Mouse (Mus musculus) kidney, postnatal 14 days (tissue): Measurements from ENCODE around the gene Pcgf3.
"Not testable (repeated sequence)": the region's sequence is repeated elsewhere in the genome, so short reads cannot be mapped to it uniquely, and the experiment has no call there.

Experiments
- DNase-seq: peaks from one replicate; pipeline ENCODE4 v3.0.0; 2022; ENCODE audit warnings: mixed read lengths

Pcgf3 gene

DNA sequence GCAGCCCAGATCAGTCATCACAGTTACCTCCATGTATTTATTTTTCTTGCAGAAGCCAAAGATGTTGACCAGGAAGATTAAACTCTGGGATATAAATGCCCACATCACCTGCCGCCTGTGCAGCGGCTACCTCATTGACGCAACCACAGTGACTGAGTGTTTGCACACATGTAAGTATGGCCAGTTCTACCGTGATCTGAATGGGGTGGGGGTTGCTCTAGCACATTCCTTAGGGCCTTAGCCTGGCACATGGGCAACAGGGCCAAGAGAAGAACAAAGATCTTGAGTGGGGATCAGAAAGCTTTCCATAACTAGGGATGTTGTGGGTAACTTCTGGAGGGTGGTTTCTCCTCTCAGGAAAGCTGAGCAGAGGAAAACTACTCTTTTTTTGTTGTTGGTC, 12.7 kb downstream of the Pcgf3 start:
- no peak for DNase-seq

DNA sequence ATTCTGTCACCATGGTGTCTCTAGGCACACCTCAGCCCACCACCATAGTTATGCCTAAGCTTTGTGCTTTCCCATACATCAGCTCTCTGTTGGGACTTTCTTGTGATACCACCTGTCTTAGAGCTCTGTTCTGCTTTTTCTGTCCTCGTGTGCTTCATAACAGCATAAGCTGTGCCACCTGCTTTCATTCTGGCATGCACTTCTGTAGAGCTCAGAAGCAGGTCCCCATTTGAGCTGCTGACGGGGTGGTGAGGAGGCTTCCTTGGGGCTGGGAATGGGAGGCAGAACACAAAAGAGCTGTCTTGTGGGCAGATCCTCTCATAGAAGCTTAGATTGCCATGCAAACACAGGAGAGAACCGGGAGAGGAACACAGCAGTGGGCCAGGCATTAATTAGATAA, 14.9 kb downstream of the Pcgf3 start:
- DNase-seq: no peak

DNA sequence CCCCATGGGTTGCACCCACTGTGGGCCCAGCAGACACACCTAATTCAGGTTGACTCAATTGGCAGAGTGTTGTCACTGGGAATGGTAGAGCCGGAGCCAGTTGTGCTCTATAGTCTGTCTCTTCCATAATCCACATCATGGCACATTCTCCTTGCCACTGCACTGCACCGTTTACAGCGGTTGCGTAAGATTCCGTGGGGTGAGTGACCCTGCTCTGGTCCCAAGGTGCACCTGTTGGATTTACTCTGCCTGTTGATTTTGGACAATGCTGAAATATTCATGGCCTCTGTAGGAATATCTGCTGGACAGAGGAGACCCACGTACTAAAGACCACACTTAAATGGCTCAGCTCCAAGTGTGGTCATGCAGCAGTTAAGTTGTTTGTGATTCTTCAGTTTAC, 22.0 kb downstream of the Pcgf3 start:
- no peak for DNase-seq

DNA sequence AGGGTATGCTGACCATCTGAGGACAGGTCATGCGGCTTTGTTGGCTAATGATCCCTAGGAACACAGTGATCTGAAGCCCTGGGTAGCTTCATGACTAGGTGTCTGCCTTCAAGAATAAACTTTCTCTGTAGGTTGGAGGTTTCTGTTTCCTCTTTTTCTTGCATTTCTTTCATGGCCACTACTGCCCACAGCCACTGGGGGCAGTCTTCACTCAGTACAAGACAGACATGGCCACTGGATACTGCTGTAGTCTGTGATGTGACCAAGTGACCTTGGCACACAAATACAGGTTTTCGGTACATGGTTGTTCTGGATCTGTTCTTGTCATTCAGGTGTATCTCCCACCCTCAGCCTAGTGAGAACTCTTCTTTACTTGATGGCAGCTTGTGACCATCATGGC, 24.2 kb downstream of the Pcgf3 start:
- DNase-seq: peak; percentile 20

DNA sequence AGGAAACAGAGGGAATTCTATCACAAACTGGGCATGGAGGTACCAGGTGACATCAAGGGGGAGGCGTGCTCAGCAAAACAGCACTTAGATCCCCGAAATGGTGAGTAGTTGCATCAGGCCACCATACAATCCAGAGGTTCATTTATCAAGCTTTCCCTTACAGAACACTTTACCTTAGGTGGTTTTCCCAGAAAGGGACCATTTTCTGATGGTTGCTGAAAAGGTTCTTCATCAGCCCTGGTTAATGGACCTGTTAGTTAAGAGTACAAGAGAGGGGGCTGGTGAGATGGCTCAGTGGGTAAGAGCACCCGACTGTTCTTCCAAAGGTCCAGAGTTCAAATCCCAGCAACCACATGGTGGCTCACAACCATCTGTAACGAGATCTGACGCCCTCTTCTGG, 25.1 kb downstream of the Pcgf3 start:
- DNase-seq: not testable (repeated sequence)

DNA sequence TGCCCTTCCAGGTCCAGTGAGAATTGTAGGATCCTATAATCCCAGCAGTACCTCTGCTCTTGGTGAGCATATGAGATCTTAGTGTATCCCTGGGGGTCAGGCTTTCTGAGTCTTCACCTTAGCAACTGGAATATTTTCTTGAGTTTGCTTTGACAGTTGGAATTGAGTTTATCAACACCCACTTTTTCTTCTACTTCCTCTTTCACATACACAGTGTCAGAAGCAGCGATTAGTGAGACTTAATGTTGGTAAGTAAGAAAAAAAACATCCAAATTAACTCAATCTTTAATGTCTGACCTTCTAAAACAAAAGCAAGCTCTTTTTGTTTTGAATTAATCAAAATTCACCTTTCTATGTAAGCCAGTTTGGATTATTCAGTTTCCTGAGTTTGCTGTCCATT, 40.5 kb downstream of the Pcgf3 start:
- no peak for DNase-seq

DNA sequence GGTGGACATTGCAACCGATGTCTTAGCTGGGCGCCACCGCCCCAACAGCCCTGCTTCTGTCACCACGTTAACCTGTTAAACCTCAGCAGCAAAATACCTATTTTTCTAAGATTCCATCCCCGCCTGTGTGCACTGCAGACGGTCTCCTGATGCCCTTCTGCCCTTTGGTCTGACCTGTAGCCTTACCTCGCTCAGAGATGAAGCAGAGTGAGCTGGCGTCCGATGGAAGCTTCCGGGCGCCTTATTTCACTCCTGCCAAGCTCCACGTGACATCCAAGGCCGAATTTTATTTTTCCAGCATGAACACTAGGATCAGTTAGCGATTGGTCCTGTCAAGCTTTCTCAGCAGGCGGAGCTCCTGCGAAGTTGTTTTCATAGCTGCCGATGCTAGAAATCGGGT, 41.3 kb downstream of the Pcgf3 start:
- DNase-seq: no peak

DNA sequence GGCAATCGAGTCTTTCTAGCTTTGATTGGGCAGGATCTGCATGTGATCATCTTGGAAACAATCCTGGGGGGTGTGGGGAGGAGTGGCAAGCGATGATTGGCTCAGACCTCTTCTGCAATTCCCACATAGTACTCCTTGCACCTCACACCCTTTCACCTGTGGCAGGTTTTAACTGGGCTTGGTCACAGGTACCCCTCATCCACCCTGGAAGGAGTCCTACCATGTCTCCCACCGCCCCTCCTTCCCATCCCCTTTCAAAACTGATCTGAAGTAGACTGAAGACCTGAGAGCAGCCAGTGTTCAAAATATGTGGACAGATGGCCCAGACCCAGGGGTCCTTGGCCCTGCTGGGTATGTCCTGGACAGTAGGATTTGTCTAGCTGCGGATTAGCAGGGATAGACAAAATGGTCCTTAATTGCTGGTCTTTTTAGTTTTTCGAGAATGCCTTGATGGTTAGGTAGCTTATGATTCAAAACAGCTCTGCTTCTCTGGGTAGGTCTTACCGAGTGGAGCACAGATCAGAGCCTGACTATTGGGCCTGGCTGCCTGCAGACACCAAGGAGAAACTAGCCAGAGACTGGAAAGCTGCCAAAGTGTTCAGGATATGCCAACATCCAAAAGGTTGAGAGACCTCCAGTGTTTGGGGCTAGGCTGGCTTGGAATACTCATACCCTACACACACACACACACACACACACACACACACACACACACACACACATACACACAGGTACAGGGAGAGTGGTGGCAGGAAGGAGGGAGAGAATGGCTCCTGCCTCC, 54.7 kb downstream of the Pcgf3 start:
- DNase-seq: no peak

DNA sequence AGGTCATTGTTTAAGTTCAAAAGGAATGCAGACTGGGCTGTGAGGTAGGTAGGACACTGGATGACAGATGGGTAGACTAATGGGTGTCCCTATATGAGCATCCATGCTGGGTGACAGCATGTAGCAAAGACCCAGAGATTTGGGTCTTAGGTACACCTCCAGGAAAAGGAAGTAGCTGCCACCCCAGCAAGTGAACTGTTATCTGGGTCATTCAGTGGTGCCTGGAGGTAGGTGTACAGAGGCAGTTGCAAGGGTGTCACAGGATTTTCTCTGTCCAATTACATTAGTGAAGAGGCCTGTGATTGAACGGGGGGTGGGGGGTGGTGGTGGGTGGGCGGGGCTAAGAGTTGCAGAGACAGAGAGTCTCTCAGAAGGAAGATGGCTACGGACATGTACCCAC, 55.6 kb downstream of the Pcgf3 start:
- DNase-seq: no peak

DNA sequence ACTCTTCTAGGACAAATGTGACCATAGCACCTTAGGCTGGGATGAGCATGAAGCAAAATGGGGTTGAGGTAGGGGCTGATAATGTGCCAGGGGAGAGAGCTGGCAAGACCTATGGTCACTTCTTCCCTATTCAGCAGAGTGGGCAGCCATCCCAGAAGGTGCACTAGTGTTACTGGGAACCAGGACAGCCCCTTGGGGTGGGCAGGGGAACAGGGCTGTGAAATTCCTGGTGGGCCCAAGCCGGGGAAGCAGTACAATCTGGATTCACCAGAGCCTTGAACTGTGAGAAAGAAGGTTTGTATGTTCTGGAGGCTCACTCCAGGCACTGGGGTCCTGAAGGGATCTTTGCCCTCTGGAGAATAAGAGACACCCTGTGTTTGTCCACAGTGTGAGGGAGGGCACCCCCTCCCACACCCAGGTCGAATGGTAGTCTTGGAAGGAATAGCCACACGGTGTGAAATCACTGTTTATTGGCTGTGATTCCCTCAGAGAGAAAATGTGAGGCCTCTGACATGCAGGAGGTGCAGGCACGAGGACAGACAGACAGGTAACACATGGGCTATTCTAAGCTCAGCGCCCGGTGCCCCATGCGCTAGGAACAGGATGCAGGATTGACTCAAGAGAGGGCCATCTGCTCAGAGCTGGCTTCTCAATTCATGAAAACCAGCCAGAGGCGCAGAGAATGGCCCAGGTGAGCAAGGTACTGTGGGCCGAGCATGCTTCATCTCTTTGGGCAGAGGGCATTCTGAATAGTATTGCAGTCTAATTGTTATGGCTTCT, 57.3 kb downstream of the Pcgf3 start:
- no peak for DNase-seq

DNA sequence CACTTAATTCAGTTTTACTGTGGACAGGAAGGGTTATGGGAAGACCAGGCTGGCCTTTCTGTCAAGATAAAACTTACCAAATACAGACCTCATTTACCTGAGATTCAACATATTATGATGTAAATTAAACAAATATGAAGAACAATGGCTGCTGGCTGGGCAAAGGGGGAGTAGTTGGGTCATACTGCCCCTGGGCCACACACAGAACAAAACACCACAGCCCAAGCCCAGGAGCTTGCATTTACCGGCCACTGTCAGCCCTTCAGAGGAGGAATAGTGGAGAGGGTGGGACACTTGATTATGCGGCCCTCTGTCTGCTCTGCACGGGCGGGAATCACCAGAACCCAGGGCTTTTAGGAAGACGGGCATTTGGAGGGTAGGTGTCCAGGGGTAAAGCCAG, 57.9 kb downstream of the Pcgf3 start:
- no peak for DNase-seq

DNA sequence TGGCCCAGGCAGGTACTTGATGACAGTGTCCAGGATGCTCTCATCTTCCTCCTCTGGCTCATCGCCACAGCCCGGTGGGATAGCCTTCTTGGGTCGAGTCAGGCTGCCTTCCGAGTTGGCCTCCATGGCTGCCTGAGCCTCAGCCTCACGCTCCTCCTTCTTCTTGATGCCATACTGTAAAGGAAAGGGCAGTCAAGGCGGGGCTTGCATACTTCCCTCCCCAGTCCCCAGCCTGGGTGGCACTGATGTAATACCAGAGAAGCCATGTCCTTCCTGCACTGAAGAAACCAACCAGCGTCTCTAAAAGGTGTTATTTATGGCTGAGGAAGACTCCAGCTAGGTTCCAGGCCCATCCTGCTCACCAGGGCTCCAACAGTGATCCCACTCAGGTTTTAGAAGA, 59.1 kb downstream of the Pcgf3 start:
- no peak for DNase-seq

DNA sequence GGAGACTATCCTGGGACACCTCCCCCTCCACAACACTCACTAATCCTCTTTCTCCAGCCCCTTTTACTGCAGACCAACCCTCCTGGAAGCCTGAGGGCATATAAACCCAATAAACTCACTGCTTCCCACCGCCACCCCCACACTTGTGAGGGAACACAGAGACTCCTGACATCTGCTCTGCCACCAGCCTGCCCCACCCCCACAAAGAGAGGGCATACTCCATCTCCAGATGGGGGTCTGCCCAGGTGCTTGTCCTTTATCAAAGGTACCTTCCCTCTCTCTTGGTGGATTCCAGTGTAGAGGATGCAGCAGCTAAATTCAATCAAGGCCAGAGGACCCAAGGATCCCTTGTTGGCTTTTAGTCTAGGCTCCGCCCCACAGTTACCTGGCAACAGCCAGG, 60.0 kb downstream of the Pcgf3 start:
- DNase-seq: no peak

DNA sequence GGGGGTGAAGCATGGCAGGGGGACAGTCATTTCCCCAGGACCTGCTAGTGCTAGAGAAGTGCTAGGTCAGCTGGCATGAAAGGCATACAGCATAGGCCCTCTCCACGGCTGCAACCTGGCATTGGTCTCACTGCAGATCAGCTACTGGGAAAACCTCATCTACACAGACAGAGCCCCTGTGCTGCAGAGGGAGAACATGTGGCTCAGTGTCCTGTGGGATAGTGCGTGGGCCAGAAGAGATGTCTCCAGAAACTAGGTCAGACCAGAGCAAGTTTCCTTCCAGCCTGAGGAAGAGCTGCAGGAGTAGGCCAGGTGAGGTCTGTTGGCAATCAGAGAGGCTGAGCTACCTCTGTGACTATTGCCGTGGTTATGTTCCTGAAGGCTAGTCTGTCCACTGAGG, 60.9 kb downstream of the Pcgf3 start:
- DNase-seq: no peak

DNA sequence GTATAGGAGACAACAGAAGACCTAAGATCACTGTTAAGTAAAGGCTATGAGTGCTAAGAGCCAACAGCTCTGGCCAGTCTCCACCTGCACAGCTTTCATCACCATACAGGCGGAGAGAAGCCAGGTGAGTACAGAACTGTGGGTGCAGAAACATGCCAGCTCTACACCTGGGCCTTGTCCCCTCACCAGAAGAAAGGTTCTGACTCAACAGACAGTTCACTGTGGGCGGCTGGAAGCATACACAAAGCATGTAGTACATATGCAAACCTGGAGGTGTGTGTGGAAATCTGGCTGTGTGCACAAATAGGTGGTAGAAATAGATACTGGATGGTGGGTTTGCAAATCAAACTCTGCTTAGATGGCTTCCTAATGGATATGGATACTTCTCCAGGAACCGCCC, 61.6 kb downstream of the Pcgf3 start:
- DNase-seq: no peak

DNA sequence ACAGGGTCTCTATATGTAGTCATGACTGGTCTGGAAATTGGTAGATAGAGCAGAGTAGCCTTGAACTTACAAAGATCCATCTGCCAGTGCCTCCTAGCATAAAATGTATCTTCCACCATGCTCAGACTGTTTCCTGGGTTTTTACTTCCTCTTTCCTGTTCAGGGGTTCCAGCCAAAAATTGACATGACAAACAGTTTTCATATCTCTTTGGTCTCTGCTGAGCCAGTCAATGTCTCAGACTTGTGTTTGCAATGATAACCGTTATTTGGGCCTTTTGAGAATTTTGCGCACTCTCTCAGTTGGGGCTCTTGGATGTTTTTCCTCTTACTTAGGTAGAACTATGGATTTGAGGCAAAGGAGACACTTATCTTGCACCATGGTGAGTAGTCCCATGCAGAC, 73.2 kb downstream of the Pcgf3 start:
- DNase-seq: no peak

DNA sequence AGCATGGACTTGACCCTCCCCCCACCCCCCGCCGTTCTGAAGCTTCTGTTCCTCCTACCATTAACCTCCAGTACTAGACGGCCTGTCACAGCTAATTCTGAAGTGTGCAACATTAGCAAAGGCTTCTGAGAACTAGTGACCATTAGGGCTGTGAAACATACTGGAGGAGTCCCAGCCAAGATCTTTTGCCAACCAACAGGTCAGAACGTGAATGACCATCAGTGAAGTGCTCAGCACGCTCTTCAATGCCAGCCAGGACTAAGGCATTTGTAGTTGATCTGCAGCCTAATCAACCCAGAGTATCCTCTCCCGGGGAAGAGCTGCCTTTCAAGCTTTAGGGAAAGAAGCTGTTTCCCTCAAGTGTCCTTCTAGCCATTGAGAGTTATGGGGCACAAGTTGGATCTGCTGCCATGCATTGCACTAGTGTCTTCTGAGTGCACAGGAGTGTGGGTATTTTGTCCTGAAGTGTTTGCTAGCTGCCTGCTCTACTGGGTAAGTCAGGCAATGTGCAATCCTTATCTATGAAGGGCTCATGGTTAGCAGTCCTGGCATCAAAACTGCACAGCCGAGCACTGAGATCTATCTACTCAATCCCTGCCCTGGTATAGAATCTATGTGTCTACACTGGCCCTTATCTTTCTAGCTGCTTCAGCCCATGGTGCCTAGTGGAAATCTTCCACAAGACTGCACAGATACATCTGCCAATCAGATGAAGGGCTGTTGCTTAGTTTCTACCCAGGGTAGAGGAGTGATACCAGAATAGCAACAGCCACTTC, 82.7 kb downstream of the Pcgf3 start:
- no peak for DNase-seq

DNA sequence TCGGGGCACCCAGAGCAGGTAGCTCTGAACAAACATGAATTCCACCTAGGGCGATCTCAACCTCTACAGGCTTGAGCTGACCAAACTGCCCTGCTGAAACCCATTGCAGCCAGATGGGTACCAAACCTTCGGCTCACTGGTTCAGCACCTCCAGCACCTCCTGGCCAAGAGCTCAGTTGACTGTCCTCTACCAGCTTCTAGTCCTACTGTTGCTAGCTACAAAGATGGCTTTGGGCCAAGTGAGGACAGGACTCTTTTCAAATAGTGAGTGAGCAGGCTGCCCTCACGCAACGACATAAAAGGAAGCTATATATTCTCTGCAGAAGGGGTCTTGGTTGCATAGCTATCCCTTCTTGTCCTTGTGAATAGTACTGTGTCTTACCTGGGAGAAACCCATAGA, 86.6 kb downstream of the Pcgf3 start:
- DNase-seq: no peak

DNA sequence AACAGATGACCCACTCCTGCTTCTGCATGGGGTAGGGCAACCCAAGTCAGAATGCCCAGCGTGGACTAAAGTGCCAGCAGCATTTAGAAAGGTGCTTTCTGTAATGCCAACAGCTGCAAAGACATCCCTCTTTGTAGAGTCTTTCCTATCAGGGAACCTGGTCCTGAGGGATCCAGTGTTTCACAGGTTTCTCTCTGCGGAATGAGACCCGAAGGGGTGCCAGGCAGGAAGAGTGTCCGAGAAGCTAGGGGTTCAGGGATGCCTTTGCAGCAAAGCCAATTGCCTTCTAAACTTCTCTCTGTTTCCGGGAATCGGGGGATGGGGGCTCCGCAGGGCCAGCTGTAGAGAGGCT, 88.1 kb downstream of the Pcgf3 start:
- no peak for DNase-seq

DNA sequence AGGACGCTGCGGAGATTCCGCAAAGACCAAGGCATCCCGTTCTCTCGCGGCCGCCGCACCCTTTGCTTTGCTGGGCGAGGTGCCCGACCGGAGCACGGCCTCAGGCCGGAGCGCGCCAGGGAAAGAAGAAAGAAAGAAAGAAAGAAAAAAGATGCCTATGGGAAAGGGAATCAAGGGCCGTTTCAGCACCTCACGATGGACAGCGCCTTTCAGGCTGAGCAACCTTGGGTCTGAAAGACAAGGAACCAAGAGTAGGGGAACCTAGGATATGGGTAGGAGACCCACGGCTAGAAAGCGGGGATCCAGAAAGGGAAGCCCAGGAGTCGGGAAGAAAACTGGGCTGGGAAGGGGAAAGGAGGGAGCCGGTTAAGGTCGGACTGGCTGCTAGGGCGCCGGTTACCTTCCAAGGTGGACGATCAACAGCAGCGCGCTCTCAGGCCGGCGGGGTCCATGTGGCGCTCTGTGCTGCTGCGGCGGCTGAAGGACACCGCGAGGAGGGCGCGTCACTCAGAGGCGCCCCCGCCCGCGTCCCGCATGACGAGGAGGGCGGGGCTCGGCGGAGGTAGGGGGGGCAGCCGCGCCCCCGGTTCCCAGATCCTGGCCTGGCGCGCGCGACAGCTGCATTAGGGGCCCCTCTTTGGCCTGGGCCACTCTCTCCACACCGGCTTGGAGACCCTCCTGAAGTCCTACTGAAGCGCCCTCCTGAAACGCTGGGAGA, 88.6 kb downstream of the Pcgf3 start, which contains the start of gene Cplx1:
TSS of gene Cplx1 (minus strand) at position 536 of the 718 bp plus-strand sequence.
- DNase-seq: peak; percentile 64

DNA sequence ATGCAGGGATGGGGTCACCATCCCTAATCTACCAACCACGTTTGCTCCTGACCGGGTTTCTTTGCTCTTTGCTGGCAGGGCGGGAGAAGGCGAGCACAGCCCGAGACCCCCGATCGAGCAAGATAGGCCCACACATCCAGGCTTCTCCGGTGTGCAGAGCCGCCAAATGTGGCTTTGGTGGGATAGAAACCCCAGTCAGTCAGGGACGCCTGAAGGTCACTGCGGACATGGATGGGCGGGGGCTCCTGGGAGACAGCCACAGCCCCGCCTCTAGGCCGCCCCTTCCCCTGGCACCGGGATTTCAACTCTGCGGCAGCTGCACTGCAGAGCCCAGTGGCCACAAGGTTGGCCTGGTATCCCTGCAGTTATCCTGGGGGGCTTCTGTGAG, 89.2 kb downstream of the Pcgf3 start:
- no peak for DNase-seq

DNA sequence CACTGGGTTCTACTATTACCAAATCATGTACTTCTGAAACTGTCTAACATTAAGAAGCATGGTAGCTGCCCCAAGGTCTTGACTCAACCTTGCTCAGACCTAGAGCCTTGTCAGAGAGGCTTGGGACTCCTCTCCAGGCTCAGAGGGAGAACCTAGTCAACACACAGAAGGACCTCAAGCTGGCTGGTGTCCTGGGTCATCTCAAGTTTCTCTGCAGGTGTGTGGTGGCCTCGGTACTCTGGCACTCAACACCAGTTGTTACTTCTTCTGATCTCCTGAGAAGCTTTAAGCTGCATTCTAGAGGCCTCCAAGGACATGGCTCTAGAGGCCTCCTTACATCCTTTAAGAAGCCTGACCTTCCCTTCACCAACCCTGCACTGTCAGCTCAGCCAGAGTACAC, 93.0 kb downstream of the Pcgf3 start:
- no peak for DNase-seq
